Mouse (Mus musculus): ENCODE measurements around the gene Fut1. TPM values are rescaled to one million over a fixed set of nuclear protein-coding genes. Genes with fewer than 3 reads are reported as not detected.

Gene Fut1
- polyA plus RNA-seq, 1 experiment from 2014 or later: not detected

DNA sequence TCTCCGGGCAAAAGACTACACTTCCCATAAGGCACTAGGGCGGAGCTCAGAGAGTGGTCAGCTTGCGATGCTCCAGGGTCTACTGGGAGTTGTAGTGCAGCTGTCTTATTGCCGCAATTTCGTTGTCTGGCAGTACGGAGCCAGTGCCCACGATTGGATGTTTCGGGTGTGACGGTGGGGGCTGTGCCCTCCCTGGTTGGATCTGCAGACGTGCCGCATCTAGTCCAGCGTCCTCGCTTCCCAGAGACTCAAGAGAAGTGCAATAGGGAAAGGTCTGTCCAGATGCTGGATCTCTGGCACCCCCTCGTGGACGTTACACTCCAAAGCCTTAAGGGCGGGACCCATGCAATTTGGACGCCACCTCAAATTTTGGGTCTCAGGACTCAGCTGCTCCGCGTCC is 27.9 kb upstream of the Fut1 start:
- 4% methylated on average over 19 of the region's 19 CpGs for WGBS
- H3K27me3 ChIP-seq (replicated peaks): no peaks in the 10 kb centered on the region
- no peaks in the 10 kb centered on the region for H3K9me3 ChIP-seq (replicated peaks)
- peak overlapping the region; percentile 65 for H3K4me2 ChIP-seq
- peaks cover 14% of the 10 kb centered on the region; the same call in 1 of the 2 replicates for H3K36me3 ChIP-seq
- peak; percentile 98 for ATAC-seq (ENCODE audit: low FRiP score)
- H3K9ac ChIP-seq (replicated peaks): peak overlapping the region; percentile 53
- peak overlapping the region; percentile 82 for H3K27ac ChIP-seq (replicated peaks)
- H3K4me3 ChIP-seq (replicated peaks): peak overlapping the region; percentile 41
- H3K4me1 ChIP-seq: peaks cover 13% of the 10 kb centered on the region

GRCm38 (mm10) chr7:45589898-45590297 is 27.2 kb upstream of the Fut1 start:
- WGBS: 95% methylated on average over 5 of the region's 5 CpGs
- Histone ChIP-seq H3K27me3 (replicated peaks) (no peaks in the 10 kb centered on the region), H3K4me1 (peaks cover 13% of the 10 kb centered on the region), H3K4me3 (replicated peaks) (no peak overlapping the region), H3K36me3 (peaks cover 10% of the 10 kb centered on the region; the same call in 1 of the 2 replicates), H3K9me3 (replicated peaks) (no peaks in the 10 kb centered on the region), H3K4me2 (peak overlapping the region; percentile 65; the same call in 1 of the 2 replicates), H3K27ac (replicated peaks) (peak overlapping the region; percentile 82), H3K9ac (replicated peaks) (no peak overlapping the region)
- no peak for ATAC-seq (ENCODE audit: low FRiP score)

DNA sequence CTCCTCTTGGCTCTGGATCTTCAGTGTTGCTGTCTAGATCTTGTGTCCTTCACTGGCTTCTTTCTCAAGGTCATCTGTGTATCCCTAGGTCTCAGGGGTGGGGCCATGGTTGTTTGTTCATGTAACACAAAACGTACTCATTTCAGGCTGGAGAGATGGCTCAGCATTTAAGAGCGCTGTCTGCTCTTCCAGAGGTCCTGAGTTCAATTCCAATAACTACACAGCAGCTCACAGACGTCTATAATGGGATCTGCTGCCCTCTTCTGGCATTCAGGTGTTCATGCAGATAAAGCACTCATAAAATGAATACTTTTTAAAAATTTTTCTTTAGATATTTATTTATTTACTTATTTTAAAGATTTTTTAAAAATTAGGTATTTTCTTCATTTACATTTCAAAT is 26.2 kb upstream of the Fut1 start:
- ATAC-seq (ENCODE audit: low FRiP score): no peak
- Histone ChIP-seq H3K4me3 (replicated peaks) (no peak overlapping the region), H3K4me1 (peaks cover 13% of the 10 kb centered on the region), H3K9ac (replicated peaks) (no peak overlapping the region), H3K9me3 (replicated peaks) (no peaks in the 10 kb centered on the region), H3K36me3 (peaks cover 3% of the 10 kb centered on the region; the same call in 1 of the 2 replicates), H3K27ac (replicated peaks) (no peak overlapping the region), H3K27me3 (replicated peaks) (no peaks in the 10 kb centered on the region), H3K4me2 (no peak overlapping the region)
- 66% methylated on average over 3 of the region's 3 CpGs for WGBS

DNA sequence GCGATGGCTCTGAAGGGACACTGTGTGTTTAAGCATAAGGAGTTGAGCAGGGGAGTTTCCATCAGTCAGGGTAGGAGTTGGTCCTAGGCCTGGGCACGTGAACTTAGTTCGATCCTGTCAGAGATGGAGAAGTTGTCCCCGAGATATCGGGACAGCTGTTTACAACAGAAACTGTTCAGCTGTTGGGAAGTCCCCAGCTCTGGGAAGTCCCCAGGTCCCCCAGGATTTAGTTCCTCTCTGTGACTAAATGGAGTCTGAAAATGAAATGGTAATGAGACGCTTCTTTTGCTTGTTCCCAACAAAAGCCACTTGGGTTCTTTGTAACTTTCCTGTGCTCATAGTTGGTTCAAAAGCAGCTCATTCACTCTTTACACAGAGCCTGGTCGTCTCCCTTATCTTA is 25.2 kb upstream of the Fut1 start:
- Histone ChIP-seq H3K27me3 (replicated peaks) (no peaks in the 10 kb centered on the region), H3K27ac (replicated peaks) (no peak overlapping the region), H3K4me1 (peaks cover 13% of the 10 kb centered on the region), H3K9ac (replicated peaks) (no peak overlapping the region), H3K9me3 (replicated peaks) (no peaks in the 10 kb centered on the region), H3K36me3 (no peaks in the 10 kb centered on the region), H3K4me2 (no peak overlapping the region), H3K4me3 (replicated peaks) (no peak overlapping the region)
- 80% methylated on average over 7 of the region's 7 CpGs for WGBS
- no peak for ATAC-seq (ENCODE audit: low FRiP score)

- WGBS: 29% methylated on average over 10 of the region's 10 CpGs
- Histone ChIP-seq H3K9me3 (replicated peaks) (no peaks in the 10 kb centered on the region), H3K9ac (replicated peaks) (no peak overlapping the region), H3K4me1 (peaks cover 11% of the 10 kb centered on the region), H3K4me3 (replicated peaks) (no peak overlapping the region), H3K27ac (replicated peaks) (no peak overlapping the region), H3K36me3 (no peaks in the 10 kb centered on the region), H3K4me2 (no peak overlapping the region), H3K27me3 (replicated peaks) (no peaks in the 10 kb centered on the region)
- ATAC-seq (ENCODE audit: low FRiP score): no peak
Observed at GRCm38 (mm10) chr7:45593118-45593815, 23.8 kb upstream of the Fut1 start.

GRCm38 (mm10) chr7:45595176-45595575 is 21.9 kb upstream of the Fut1 start:
- no peaks in the 10 kb centered on the region for H3K27me3 ChIP-seq (replicated peaks)
- no peak overlapping the region for H3K4me2 ChIP-seq
- H3K4me1 ChIP-seq: no peaks in the 10 kb centered on the region
- H3K4me3 ChIP-seq (replicated peaks): no peak overlapping the region
- 89% methylated on average over 4 of the region's 4 CpGs for WGBS
- ATAC-seq (ENCODE audit: low FRiP score): no peak
- H3K9me3 ChIP-seq (replicated peaks): no peaks in the 10 kb centered on the region
- H3K36me3 ChIP-seq: no peaks in the 10 kb centered on the region
- no peak overlapping the region for H3K9ac ChIP-seq (replicated peaks)
- H3K27ac ChIP-seq (replicated peaks): no peak overlapping the region

DNA sequence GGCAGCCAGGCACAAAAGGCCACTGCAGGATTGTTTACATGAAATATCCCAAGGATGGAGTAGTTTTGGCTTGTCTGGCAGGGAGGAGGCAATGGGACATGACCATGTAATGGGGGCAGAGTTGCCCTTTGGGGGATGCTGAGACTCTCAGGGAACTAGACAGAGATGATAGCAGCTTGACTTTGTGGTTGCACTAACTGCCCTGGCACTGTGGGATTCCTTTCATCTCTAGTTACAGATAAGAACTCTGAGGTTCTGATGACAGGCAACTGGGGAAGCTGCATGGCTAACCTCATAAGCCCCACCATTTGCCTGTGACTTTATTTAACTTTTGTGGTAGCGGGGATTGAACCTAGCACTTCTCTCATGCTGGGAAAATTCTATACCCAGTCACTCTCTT is 21.0 kb upstream of the Fut1 start:
- H3K27me3 ChIP-seq (replicated peaks): no peaks in the 10 kb centered on the region
- H3K9me3 ChIP-seq (replicated peaks): no peaks in the 10 kb centered on the region
- 88% methylated on average over 1 of the region's 1 CpGs for WGBS
- no peak overlapping the region for H3K4me3 ChIP-seq (replicated peaks)
- ATAC-seq (ENCODE audit: low FRiP score): no peak
- no peaks in the 10 kb centered on the region for H3K36me3 ChIP-seq
- H3K27ac ChIP-seq (replicated peaks): no peak overlapping the region
- no peak overlapping the region for H3K4me2 ChIP-seq
- no peaks in the 10 kb centered on the region for H3K4me1 ChIP-seq
- H3K9ac ChIP-seq (replicated peaks): no peak overlapping the region

GRCm38 (mm10) chr7:45597013-45597412 is 20.1 kb upstream of the Fut1 start:
- no peaks in the 10 kb centered on the region for H3K4me1 ChIP-seq
- no peak overlapping the region for H3K4me2 ChIP-seq
- H3K27ac ChIP-seq (replicated peaks): no peak overlapping the region
- no peaks in the 10 kb centered on the region for H3K27me3 ChIP-seq (replicated peaks)
- H3K9ac ChIP-seq (replicated peaks): no peak overlapping the region
- no peak overlapping the region for H3K4me3 ChIP-seq (replicated peaks)
- no peak for ATAC-seq (ENCODE audit: low FRiP score)
- no peaks in the 10 kb centered on the region for H3K9me3 ChIP-seq (replicated peaks)
- H3K36me3 ChIP-seq: no peaks in the 10 kb centered on the region
- 86% methylated on average over 5 of the region's 5 CpGs for WGBS

DNA sequence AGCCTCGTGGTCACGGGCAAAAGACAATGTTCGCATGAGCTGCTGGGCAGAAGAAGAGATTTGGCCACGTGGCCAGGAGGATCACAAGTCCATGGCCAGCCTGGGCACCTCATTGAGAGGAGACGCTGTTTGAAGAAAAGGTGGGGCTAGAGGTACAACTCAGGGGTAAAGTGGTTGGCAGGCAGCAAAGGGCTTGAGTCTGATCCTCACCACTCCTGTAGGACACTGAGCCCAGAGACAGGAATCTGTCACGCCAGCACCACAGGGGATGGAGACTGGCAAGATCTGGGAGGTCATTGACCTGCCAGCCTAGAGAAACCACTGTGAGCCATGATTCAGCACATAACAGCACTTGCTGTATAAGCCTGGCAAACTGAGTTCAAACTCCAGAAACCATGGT is 19.6 kb upstream of the Fut1 start:
- Histone ChIP-seq H3K27me3 (replicated peaks) (no peaks in the 10 kb centered on the region), H3K4me2 (no peak overlapping the region), H3K4me3 (replicated peaks) (no peak overlapping the region), H3K9me3 (replicated peaks) (no peaks in the 10 kb centered on the region), H3K4me1 (no peaks in the 10 kb centered on the region), H3K36me3 (no peaks in the 10 kb centered on the region), H3K27ac (replicated peaks) (no peak overlapping the region), H3K9ac (replicated peaks) (no peak overlapping the region)
- WGBS: 92% methylated on average over 6 of the region's 6 CpGs
- ATAC-seq (ENCODE audit: low FRiP score): no peak

DNA sequence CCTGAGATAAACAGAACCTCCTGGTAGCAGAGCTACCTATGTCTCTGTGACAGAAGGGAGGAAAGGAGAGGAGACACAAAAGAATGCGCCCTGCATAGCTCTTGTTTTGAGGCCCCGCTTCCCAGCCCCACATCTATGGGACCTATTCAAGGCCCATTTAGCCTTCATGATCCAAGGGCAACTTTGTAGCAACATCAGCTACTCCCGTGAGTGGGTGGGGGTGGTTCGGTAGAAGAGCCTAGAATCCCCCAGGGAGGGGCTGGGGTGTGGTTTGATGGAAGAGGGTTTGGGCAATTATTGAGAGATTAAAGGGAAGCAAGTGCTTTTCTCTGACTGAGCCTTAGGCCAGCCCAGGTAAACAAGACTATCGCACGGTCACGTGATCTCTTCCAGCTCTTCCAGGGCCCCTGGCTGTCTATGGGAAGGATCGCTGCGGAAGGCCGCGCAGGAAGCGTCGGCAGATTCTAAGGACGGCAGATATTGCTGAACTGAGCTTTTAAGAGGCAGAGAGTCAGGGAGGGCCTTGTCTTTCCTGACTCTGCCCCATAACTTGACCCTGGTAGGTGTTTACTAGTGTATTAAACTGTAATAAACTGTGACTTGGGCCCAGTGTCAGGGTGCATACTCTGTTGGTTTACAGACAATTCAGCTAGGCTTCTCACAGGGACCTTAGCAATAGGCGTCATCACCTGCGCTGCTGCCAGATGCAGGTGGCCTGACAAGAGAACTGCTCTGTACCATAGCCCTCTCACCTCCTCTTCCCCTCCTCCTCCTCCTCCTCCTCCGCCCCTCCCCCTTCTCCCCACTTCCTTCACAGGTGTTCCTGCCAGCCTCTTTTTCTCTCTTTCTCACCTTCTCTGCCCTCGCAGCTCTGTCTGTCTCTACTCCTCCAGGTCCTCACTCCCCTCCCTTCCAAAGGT is 17.9 kb upstream of the Fut1 start:
- no peaks in the 10 kb centered on the region for H3K27me3 ChIP-seq (replicated peaks)
- H3K4me2 ChIP-seq: no peak overlapping the region
- H3K4me1 ChIP-seq: no peaks in the 10 kb centered on the region
- WGBS: 49% methylated on average over 18 of the region's 18 CpGs
- no peak overlapping the region for H3K9ac ChIP-seq (replicated peaks)
- no peak for ATAC-seq (ENCODE audit: low FRiP score)
- H3K9me3 ChIP-seq (replicated peaks): no peaks in the 10 kb centered on the region
- no peak overlapping the region for H3K27ac ChIP-seq (replicated peaks)
- H3K36me3 ChIP-seq: no peaks in the 10 kb centered on the region
- no peak overlapping the region for H3K4me3 ChIP-seq (replicated peaks)

GRCm38 (mm10) chr7:45605704-45606289 is 11.3 kb upstream of the Fut1 start:
- Histone ChIP-seq H3K36me3 (no peaks in the 10 kb centered on the region), H3K9me3 (replicated peaks) (no peaks in the 10 kb centered on the region), H3K4me3 (replicated peaks) (no peak overlapping the region), H3K27me3 (replicated peaks) (no peaks in the 10 kb centered on the region), H3K27ac (replicated peaks) (no peak overlapping the region), H3K4me2 (no peak overlapping the region), H3K4me1 (no peaks in the 10 kb centered on the region), H3K9ac (replicated peaks) (no peak overlapping the region)
- ATAC-seq (ENCODE audit: low FRiP score): no peak
- WGBS: 85% methylated on average over 9 of the region's 9 CpGs
